Mouse (Mus musculus) urinary bladder, postnatal 36 days (tissue): ENCODE measurements around the gene Trpv2.

Experiments used
- DNase-seq, 2 experiments: peaks; one replicate each; pipeline ENCODE4 v3.0.0; 2022; ENCODE audit warnings: low spot score in 2 of 2, mixed read lengths in 1 of 2

The Trpv2 gene

DNA sequence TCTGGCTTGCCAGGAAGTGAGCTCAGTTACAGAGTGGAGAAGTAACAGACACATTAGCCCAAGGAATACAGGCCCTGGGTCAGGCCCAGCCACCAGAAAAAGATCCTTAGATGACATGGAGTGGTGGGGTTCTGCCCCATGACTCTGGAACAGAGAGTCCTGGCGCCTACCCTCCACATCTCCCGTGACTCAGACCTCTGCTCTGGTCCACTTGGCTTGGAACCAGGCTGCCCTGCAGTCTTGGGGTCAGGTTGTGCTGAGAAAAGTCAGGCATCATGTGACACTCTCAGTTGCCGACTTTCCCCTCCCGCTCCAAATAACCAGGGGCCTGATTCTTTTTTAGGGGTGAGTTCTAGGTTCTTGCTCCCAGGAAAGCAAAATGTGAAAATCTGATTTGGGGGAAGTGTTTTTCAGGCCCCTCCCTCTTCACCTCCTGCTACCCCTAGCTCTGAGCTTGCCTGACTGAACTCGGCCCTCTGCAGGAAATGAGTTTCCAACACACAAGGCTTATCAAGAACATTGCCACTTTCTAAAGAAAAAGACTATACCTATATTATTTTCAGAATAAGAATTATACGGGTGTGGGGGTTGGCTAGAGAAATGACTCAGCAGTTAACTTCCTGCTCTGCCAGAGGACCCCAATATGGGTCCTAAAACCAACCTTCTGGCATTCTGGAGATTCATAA is 15.2 kb upstream of the Trpv2 start:
- peak; percentile 62 to 85 for DNase-seq

DNA sequence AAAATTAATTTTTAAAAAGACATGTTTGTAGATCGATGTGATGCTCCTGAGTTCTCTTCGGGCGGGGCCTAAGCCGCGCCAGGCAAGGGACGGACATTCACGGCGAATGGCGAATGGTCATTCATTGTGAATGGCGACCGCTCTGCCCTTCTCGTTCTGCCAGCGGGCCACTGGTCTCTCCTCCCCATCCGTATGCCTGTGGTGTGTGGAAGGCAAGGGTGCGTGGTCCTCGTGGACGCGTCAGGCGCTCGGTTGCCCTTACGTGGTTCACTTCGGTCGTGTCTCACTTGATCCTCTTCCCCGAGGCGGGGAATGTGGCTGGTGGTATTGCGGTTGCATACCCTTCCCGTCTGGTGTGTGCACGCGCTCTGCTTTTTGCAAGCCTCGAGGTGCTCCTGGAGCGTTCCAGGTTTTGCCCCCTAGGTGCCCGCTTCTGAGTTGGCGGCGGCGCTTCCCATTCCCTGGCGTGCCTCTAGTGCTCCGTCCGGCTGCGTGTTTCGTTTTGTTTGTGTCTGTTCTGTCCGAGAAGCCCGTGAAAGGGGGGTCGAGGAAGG is 13.7 kb upstream of the Trpv2 start:
- DNase-seq, result peak in 1 of 2 experiments; percentile 16

DNA sequence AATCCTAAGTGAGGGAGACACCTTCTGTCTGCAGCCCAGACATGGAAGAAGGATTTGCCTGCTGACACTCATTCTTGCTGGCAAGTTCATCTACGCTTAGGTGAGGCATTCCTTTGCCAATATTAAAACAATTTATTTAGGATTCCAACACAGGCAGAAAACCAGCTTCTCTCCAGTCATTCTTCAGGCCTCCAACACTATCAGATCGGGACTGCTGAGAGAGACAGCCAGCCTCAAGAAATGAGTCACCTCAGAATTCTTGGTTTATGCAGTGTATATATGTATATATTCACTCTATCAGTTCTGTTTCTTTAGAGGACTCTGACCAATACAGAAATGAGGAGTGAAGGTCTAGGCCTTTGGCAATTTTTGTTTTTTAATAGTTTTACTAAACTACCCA is 10.7 kb upstream of the Trpv2 start:
- DNase-seq, result no peak

DNA sequence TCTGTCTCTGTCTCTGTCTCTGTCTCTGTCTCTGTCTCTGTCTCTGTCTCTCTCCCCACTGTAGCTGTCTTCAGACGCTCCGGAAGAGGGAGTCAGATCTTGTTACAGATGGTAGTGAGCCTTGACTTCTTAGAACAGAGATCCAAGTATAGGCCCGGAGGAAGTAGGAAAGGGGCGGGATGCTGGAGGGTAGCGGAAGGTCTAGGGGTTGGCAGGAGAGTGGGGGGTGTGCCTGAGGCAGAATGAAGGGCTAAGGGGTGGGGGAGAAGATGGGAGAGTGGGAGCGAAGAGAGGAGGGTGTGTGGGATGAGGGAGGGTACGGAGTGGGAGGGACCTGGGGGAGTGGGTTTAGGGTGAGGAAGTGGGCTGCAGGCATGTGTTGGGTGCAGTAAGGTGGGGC is 8.5 kb upstream of the Trpv2 start:
- DNase-seq, result no peak

DNA sequence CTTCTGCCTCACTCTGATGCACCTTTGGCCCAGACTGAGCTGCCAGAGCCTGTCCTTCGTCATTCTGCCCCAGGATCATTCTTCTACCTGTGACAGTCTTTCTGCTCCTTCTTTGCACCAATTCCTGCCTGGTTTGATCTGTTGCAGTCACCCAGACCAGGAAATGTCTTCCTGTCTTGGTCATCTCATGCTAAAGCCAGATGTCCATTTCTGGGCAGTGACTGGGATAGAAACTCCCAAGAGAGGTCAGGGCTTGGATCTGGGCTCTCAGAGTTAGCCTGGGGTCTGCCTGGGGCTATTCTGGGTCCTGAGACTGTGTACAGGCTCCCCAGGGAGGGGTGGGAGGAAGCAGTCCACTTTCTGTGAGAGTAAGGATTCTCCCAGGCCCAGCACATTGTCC is 8.1 kb upstream of the Trpv2 start:
- peak in 1 of 2 experiments; percentile 18 for DNase-seq

DNA sequence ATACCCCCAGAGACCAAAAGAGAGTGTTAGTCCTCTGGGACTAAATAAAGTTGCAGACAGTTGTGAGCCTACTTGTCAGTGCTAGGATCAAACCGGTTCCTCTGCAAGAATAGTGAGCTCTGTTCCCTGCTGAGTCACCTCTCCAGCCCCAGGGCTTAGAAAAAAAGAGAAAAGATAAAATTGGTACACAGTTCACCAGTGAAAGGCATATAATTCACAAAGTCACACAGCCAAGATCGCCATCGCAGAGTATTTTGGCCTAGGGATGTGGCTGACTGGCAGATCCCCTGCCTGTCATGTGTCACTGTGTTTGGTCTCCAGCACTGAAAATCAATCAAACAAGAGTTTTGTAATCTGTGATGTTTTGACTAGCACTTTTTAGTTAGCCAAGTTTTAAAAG is 6.0 kb upstream of the Trpv2 start:
- DNase-seq, result peak in 1 of 2 experiments; percentile 24

DNA sequence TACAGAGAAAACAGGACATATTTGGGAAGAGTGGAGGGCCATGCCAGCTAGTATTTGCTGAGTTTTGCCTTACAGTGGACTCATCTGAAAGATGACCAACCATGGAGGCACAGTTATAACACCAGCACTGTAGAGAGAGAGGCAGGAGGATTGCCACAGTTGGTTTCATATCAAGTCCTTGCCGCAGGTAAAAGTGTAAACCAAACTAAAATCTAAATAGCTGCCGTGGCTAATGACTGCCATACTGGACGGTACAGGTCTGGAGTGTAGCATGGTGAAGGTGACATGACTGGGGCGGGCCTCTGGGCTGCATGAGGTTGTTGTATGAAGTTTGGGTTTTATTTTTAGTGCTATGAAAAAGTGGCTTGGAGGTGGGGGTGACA is 408 bp downstream of the Trpv2 start:
- DNase-seq, result no peak

GRCm38 (mm10) chr11:62575297-62575658 is 992 bp downstream of the Trpv2 start:
- peak; percentile 78 to 85 for DNase-seq

- DNase-seq, result peak in 1 of 2 experiments; percentile 29
Observed at GRCm38 (mm10) chr11:62575659-62576438, 1.6 kb downstream of the Trpv2 start.

- DNase-seq, result no peak
Observed at GRCm38 (mm10) chr11:62576530-62577152, 2.4 kb downstream of the Trpv2 start.

DNA sequence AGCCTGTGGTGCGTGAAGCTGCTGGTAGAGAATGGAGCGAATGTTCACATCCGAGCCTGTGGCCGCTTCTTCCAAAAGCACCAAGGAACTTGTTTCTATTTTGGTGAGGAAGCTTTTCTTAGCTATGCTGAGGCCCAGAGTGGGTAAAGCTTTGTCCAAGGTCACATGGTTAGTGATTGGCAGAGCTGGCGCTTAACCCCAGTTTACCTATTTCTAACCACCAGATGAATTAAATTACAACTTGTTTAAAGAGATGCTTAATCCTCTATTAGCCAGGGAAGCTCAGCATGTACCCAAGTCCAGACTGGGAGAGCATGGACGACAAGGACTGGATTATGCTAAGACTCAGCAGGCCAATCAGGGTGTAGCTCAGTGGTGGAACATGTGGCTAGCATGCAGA is 8.7 kb downstream of the Trpv2 start:
- DNase-seq, result no peak

- DNase-seq, result no peak
Observed at GRCm38 (mm10) chr11:62584671-62585206, 10.5 kb downstream of the Trpv2 start.

DNA sequence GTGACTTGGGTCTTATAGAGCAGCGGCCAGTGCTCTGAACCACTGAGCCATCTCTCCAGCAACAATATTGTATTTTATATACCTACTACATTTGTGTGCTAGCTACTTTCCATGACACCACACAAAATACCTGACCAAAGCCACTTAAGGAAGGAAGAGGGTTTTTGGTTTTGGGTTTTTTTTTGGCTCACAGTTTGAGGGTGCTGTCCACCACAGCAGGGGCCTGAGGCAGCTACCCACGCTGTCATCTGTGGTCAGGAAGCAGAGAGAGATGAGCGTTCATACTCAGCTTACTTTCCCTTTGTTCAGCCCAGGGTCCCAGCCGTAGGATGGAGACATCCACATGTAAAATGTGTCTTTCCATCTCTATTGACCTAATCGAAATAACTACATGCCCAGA is 12.7 kb downstream of the Trpv2 start:
- DNase-seq, result no peak

GRCm38 (mm10) chr11:62589391-62589790 is 15.1 kb downstream of the Trpv2 start:
- no peak for DNase-seq

DNA sequence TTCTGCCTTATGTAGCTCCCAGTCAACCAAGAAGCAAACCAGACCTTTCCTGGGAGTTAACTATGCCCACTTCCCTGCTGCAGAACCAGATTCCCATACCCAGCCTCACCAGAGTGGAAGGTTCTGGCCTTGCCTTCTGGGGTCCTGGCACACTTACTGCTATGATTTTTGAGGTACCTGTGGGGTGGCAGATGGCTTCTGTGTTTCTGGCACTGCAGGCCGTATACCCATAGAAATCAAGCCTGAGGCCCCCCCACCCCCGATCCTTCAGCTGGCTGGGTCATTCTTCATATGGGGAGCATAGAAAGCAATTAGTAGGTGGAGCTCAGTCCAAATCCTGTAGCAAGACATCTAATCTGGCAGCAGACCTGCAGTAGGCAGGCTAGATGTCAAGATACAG is 16.7 kb downstream of the Trpv2 start:
- DNase-seq, result no peak

DNA sequence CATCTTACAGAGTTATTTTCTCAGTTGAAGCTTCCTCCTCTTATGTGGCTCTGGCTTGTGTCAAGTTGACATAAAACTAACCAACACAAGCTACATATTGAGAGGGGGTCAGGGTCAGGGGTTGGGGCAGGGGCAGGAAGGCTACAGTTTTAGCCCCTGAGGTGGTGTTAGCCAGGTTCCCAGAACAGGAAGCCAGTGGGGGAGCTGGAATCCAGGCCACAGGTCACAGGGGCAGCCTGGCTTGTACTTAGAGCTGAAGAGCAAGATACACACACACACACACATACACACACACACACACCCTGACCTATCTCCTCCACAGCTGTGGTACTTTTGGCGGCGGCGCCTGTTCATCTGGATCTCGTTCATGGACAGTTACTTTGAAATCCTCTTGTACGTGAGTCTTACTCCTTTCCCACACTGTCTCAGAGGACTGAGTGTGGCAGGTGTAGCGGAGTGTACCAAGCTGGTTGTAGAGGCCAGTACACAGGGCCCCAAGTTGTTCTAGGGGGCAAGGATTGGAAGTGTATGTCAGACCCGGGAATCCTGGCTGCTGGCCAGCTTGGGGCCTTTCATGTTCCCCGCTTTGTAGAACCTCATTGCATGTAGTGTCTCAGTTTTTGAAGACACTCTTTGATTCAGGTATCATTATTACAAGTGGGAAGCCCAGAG is 17.8 kb downstream of the Trpv2 start:
- no peak for DNase-seq

- no peak for DNase-seq
Observed at GRCm38 (mm10) chr11:62598571-62598970, 24.3 kb downstream of the Trpv2 start.

DNA sequence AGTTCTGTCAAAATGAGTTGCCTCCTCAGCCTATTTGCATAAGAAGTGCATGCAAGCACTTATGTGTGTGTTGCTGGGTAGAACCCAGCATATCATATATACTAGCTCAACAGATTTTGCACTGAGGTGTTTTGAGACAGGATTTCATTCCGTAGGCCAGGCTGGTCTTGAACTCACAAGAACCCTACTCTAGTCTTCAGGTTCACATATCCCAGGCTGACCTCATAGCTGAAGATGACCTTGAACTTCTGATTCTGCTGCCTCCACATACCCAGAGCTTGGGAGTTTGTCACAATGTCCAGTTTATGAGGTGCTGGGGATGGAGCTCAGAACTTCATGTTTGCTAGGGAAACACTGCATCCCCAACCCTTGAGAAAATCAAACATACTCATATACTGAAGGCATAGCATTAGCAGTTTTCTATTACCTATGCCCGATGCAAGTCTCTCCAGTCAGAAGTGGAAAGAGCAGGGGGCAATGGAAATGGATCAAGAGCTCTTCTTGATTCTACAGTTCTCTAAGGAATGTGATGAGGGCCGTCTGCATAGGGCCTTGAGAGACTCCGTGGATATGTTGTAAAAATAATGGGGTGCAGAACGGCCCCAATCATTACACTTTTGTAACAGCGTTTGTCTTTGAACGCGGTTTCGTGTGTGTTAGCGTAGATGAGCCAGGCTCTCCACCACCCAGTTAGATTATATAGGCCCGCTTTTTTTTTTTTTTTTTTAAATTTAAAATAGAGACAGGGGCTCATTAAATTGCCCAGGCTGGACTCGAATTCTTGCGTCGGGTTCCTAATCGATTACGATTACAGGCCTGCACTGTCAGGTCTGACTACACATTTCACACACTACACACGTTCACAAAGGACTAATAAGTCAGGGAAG is 27.7 kb downstream of the Trpv2 start:
- DNase-seq, result no peak

- DNase-seq, result peak; percentile 95 to 97
Observed at GRCm38 (mm10) chr11:62602619-62603311, 28.5 kb downstream of the Trpv2 start.
